Mouse (Mus musculus): ENCODE results near the gene Hic1.
A peak's percentile ranks its signal among the peaks of the same experiment; 100 is the strongest.

Hic1 gene

DNA sequence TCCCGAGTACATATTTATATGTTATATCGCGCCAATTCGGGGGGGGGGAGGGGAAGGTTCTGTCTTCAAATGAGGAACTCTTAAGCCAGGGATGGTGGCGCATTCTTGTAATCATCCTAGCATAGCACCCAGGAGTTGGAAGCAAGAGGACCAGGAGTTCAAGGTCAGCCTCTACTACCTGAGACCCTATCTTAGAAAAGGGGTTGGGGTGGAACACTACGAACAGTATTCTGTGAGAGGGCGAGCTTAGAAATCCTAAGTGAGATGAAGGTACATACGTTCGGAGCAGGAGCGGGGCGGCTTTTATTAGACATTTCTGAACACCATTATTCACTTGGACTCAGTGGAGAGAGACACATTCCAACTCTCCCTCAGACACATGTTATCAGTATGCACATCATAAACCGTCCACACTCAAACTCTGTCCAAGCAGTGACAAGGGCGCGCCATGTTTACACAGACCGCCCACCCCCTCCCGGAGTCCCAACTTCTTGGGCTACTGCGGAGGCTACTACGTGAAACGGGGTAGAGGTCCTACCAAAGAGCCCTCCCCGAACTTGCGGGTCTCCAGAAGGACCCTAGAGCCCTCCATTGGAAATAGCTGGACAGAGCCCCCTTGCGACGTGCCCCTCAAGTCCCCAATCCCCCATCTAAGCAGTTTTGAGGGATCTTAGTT lies at the start of gene Hic1:
Gene Hic1, minus strand, starts transcription at position 115 of the 676 bp plus-strand sequence.
- DNase-seq (ENCODE audit: low spot score in 2 of 2), result peak in 1 of 2 experiments; percentile 11

DNA sequence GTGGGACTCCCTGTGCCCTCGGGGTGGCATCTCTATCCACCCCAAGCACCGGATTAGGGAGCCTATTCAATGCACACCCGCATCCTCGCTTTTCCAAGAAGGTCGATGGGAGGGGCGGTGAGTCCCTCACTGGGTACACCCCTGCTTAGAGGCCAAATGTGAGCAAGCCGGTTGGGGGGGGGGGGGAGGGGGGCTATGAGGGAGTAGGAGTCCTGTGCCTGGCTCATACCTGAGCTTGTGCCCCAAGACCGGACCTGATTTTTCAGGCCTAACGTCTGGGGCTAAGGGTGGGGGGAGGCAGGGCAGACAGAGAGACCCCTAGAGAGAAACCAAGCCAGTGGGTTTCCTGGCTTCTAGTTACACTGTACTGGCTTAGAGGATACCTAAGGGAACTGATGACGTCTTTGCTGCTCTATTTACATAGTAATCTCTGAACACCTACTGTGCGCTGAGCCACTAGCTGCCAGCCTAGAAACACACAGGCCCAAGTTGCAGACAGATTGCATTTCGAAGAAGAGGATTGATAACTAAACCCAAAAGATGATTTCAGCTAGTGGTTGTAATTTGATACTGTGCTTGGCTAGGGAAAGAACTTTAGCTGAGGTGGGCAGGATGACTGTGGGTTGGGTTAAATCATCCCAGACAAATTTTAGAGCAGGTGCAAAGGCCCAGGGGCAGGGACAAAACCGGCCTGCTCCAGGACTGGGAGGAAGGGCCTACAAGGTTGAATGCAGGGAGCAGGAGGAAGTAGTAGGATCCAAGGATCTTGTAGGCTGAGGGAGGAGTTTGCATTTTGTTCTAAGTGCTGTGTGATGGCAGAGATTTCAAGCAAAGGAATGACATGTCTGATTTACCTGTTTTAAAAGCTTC lies 45.0 kb upstream of the Hic1 start:
- no peak for DNase-seq (ENCODE audit: low spot score in 2 of 2)

DNA sequence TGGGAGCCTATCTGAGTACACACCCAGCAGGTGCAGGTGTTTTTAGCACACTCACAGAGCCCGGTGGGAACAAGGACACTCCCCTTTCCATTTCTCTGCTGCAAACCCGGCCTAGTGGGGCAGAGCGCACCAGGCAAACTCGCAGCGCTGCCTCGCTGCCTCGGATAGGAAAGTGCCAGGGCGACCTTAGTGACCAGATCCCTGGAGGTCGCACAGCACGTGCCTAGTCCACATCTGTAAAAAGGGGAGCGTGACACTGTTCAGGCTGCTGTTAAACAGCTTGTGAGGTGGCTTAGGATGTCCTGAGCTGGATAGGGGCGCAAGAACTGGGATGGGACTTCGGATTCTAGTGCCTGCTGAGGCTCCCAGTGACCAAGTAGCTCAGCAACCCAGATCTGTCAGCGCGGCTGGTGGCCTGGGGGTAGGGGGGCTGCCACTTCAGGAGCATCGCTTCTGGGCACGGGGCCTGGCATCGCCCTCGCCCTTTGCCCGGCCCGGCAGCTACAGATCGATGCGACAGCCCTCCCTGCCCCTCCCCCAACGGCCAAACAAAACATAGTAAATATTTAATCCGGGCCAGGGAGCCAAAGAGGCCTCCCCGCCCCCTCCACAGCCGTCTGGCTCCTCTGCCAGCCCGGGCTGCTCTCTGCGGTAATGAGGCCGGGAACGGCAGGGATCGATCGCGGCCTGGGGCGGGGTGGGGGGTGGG lies 44.2 kb upstream of the Hic1 start:
- DNase-seq (ENCODE audit: low spot score in 2 of 2), result peak; percentile 37 to 39

DNA sequence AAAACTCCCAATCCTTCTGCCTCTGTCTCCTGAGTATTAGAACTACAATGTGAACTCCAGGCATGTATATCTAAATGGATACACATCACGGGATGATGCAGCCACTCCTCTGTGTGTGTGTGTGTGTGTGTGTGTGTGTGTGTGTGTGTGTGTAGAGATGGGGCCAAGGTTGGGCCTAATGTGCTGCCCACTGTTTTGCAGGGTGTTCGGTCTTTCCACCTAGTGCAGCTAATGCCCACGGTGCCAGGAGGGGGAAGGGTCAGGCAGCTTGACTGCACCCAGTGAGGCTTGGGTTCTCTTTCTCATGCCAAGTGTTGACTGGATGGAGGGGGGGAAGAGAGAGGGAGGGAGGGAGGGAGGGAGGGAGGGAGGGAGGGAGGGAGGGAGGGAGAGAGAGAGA lies 43.6 kb upstream of the Hic1 start:
- DNase-seq (ENCODE audit: low spot score in 2 of 2), result no peak

DNA sequence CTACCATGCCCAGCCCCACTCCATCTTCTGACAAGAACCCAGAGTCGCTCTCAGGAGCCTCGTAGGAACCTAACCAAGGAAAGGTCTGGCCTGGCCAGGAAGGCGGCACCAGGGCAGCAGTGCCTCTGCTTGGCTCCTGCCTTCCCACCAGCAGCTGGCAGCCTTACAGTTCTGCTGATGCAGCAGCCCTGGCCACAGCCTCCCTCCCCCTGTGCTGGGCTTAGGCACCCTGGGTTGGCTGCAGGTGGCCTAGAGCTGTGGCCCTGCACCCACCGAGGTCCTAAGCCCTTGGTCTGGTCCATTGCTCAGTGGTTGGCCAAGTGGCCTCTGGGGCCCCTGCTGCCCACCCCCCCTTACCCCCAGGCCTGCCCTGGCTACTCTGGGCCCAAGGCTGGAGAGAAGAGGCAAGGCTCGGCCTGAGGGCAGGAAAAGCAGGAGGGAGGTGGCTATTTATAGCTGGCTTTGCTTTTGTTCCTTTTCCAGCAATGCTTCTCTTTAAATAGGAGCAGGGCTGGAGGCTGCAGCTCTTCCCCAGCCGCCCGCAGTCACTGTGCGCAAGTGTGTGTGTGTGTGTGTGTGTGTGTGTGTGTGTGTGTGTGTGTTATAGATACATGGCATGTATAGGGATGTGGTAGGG lies 42.8 kb upstream of the Hic1 start:
- DNase-seq (ENCODE audit: low spot score in 2 of 2), result no peak

DNA sequence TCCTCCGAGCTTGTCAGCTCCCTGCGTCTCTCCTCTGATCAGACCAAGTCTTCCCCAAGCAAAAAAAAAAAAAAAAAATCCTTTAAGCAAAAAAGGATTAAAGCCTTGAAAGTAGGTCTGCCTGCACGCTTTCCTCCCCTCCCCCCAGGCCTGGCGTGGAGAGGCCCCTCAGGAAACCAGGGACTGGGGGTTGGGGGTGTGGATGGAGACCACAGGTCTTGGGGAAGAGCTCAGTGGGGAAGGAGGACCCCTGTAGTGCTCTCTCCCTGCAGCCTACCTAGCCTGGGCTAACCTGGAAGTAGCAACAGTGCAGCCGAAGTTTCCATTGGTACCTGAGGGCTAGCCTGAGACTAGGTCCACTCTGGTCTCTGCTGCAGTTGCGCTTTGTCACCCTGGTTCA lies 41.4 kb upstream of the Hic1 start:
- DNase-seq (ENCODE audit: low spot score in 2 of 2), result no peak

DNA sequence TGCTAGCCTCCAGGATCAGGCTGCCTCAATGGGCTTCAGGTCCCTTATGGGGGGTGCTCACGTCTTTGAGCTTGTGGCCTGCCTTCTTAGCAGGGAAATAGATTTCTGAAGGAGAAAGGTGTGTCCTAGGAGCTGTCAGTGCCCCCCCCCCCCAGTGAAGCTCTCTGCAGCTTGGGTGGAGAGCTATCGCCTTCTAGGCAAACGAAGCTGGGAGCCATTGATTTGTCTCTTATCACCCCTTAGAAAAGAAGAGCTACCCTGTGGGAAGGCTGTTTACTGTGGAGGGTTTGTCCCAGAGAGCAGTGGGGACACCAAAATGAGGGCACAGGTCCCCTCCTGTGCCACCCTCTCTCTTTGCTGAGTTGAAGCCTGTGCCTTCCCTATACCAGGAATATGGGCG lies 40.8 kb upstream of the Hic1 start:
- no peak for DNase-seq (ENCODE audit: low spot score in 2 of 2)

DNA sequence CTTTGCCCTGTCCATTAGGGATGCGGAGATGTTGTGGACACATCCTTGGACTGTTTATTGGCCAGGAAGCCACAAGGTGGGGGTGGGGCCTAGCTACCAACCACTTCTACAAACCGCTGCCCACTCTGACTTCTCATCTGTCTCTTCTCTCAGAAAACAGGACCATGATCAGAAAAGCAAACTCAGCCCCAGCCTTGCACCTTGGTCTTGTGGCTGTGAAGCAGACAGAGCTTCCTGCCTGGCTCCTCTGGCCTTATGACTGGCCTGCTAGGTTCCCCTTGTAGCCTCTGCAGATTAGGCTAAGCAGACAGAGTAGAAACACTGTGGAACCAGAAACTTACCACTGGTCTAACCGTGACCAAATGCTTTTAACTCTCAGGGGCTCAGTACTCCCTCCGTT lies 40.0 kb upstream of the Hic1 start:
- no peak for DNase-seq (ENCODE audit: low spot score in 2 of 2)

DNA sequence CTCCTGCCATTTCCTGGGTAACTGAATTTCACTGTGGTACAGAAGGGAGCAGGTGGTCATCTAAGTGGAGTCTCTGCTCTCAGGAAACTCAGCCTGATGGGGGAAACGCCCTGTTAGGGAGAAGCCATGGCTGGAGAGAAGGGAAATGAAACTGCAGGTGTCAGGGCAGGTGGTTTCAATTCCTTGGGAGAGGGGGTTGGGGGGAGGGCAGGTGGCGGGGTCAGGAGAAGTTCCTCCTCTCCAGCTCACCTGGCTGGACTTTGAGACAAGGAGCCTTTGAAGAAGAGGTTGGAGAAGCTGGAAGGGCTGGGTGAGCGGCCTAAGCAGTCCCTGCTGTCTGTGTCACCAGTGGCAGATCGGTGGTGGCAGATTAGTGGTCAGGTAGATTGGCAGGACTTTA lies 37.0 kb upstream of the Hic1 start:
- no peak for DNase-seq (ENCODE audit: low spot score in 2 of 2)

DNA sequence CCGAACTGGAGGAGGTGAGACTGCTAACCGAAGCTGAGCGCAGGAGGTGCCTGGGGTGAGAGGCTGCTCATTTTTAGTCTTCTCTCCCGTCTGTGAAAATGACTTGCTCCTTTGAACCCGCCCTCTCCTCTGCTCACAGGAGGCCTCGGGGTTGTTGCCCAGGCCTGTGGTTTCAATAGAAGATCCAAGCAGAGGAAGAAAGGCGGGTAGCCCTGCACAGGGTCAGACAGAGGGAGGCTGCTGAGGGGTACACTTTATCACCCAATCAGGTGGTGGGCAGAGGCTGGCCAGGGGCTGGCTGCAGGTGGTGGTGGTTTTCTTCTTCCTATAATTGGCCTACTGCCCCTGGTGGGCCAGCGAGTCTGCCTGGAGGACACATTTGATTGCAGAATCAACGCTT lies 35.2 kb upstream of the Hic1 start:
- DNase-seq (ENCODE audit: low spot score in 2 of 2), result no peak

DNA sequence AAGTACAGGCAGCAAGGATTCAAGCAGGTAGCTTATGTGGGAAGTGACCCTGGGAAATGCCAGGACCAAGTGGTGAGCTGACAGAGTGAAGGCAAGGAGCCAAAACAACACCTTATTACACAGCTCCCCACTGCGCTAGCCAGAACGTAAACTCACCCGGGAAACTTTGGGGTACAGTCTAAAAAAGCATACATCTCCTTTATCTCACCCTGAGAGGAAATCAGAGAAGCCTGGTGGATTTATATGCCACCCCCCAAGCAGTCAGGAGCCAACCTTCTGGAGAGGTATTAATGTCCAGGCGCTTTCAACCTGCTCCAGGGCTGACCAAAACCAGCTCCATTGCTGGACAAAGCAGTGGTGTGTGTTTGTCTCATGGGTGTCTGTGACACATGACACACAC lies 34.6 kb upstream of the Hic1 start:
- no peak for DNase-seq (ENCODE audit: low spot score in 2 of 2)

DNA sequence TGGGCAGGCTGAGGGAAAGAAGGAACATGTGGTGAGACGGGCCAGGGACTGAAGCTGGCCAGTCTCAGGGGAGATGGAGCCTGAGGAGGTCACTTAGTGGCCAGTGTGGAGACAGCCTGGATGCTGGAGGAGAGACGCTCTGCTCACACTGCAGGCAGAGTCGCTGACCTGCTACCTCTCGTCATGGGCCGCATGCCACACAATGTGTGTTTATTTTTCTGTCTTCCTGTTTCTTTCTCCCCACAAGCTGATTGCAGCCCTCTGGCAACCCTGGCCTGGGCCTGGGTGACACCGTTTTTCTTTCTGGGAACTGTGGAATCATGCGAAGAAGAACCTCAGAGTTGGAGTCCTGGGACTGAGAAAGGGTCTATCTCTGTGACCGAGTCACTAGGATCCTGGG lies 32.4 kb upstream of the Hic1 start:
- no peak for DNase-seq (ENCODE audit: low spot score in 2 of 2)

DNA sequence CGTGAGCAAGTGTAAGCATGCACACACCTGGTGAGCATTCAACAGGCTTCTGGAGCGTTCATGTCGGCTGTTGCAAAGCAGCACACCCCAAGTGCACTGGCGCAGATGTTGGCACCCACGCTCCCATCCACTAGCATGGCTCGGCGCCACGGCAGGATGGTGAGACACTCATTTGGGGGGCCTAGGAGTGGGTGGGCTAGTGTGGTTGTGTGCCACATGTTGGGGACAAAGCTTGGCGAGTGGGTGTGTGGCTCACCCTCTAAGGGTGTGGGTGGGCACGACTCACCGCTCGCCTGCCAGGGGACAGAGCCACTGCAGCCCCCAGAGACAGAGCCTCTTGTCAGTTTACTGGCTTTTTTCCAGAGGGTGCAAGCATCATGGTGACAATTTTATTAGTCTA lies 31.6 kb upstream of the Hic1 start:
- no peak for DNase-seq (ENCODE audit: low spot score in 2 of 2)

DNA sequence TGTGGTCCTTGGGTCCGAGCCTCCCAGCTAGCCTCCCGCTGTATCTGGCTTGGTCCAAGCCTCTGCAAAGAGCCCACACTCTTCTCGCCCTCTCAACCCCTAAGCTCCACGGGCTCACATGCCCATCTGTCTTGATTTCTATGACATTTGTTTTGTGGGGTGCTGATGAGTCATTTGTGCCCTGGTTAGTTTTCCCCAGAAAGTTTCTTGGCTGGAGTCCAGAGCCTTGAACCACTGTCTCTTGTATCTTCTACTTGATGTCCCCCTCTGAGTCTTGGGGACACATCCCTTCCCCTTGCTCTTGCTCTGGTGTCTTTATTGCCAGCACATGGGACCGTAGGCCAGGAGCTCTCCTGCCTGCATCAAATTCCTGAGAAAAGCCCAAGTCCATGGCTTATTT lies 30.6 kb upstream of the Hic1 start:
- DNase-seq (ENCODE audit: low spot score in 2 of 2), result no peak

DNA sequence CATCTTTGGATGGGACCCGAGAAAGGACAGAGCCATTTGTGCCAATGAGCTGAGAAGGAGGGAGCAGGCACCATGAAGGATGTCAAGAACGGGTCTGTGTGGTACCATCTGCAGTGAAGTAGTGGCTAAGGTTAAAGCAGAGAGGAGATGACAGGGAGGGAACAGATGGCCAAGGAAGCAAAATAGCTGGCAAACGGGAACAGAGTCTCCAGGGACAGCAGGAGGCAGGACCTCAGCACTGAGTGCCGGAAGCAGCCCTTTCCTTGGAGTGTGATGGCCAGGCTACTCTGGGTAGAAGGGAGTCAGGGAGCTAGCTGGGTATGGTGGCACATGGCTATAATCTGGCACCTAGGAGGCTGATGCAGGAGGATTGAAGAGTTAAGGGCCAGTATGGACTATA lies 29.5 kb upstream of the Hic1 start:
- DNase-seq (ENCODE audit: low spot score in 2 of 2), result no peak

DNA sequence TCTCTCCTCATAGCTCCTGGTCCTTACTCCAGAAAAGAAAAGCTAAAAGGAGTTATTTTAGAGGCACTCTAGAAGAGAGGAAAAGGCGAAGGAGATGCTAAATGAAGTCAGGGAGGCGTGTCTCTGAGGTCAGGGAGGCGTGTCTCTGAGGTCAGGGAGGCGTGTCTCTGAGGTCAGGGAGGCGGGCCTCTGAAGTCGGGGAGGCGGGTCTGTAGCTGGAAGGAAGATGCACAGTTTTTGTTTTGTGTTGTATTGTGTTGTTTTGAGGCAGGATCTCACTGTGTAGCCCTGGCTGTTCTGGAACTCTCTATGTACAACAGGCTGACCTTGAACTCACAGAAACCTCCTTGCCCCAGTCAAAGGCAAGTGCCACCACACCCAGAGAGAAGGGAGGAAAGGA lies 28.6 kb upstream of the Hic1 start:
- DNase-seq (ENCODE audit: low spot score in 2 of 2), result no peak

DNA sequence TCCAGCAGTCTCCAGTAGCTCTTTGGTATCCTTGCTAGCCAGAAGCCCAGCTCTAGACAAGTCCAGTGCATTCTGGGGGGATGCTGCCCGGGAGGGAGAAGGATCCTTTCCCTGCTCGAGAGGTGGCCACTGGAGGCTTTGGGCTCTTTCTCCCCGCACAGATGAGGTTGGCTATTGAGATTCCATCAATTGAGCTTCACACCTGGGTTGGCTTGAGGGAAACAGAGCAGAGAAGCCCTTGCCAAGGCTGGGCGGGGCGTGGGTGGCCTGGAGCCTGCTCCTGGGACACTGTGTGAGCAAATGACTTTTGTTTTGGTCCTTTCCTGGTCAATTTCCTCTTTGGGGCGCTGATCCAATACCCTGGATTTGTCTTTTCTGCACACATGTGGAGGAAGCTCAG lies 26.8 kb upstream of the Hic1 start:
- DNase-seq (ENCODE audit: low spot score in 2 of 2), result no peak

DNA sequence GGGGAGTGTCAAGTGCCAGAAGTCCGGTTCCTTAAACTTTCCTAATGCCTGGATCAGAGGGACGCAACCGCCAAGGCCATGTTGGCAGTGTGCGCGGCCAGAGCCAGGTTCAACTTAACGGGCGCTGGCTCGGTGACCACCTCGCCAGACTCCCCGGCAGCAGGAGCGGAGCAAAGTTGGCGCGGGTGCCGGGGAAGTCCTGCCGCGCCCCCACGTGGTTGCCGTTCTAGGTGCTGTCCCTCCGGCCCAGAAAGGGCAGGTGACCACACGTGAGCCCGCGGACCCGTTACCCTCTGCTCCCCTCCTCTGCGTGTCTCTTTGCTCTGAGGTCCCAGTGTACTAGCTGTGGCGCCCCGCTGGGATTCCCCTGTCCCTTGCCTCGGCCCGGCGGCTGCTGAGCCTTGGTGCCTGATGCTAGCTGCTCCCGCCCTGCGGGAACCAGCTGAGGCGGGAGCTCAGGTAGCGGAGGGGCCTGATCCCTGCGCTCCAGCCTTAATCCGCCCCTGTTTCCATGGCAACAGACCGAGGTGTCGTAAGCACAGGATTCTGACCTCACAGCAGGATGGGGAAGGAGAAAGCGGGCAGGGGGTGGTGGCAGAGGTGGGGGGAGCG lies 25.6 kb upstream of the Hic1 start:
- DNase-seq (ENCODE audit: low spot score in 2 of 2), result peak in 1 of 2 experiments; percentile 45

DNA sequence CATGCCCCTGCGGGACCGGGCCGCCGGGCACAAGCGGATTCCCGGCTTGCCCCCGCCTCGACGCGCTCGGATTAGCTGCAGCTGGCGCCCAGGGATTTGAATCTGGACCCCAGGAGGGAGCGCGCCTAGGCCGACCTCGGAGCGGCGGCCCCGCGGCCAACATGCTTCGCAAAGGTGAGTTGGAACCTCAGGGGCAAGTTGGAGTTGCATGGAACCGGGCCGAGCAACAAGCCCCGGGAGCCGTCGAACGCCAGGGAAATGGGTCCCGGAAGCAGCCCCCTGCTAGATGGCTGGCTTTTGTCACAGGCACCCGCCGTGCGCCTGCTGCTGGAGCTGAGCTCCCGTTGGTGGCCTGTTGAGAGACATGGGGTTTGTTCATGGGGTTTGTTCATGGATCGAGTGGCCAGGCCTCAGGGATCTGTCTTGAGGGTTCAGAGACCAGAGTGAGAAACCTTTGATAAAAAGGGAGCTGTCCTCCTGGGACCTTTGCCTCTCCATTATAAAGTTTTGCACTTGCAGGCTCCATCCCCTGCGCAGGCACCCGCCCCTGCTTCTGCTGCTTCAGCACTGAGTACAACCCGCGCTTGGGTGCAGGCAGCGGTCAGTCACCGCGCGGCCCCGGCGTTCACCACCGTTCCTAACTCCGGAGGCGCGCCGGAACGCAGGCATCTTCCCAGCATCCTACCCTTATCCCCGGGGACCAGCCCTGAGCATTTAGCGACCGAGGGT lies 25.0 kb upstream of the Hic1 start:
- peak; percentile 42 to 58 for DNase-seq (ENCODE audit: low spot score in 2 of 2)

DNA sequence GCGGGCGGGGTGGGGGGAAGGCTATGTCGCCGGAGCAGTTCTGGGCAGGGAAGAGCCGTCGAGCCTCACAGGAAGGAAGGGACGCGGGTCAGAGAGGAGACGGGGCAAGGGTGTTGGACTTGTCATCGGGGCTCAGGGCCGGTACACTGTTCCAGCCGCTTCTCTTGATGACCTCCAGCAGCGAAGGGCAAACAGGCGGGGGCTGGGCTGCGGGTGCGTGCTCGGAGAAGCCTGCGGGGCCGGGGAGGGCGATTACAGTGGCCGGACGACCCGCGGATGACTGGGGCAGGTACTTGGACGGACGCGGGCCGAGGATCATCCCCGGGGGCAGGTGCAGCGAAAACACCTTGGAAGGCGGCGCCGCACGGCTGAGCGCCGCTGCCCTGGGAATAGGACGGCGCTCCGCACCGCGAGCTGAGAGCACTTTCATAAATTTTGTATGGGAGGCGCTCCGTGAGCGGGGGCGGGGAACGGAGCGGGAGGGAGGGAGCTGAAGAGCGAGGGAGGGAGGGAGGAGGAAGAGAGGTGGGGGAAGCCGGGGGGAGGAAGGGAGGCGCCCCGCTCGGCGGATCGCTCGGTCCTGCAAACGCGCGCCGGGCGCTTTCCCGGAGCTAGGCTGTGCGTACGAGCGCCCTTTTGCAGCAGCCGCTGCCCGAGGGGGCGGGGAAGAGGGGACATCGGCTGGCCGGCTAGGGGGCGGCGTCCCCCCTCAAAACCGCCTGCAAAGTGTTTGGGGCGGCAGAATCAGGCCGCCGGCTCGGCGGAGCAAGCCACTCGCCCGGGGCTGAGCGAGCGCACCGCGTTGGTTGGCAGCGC lies 24.1 kb upstream of the Hic1 start, which contains the start of gene Rtn4rl1:
Gene Rtn4rl1, plus strand, starts transcription at position 528 of the 816 bp plus-strand sequence.
- peak; percentile 66 to 77 for DNase-seq (ENCODE audit: low spot score in 2 of 2)

All from thymus, postnatal 10 days (tissue).